Mouse (Mus musculus) hindbrain, embryonic 13.5 days (tissue): Measurements from ENCODE around the gene Plk3. TPM values are rescaled to one million over a fixed set of nuclear protein-coding genes. Genes with fewer than 3 reads are reported as not detected.
A peak's percentile ranks its signal among the peaks of the same experiment; 100 is the strongest.

Experiments
- ATAC-seq: fragments of 200-750 bp; cut with Nextera tagmentation; 2 replicates; pipeline ENCODE4 v1.8.0; 2017; ENCODE audit warnings: moderate TSS enrichment; ENCODE audit not compliant: low FRiP score
- H3K27ac ChIP-seq: fragments of 300-500 bp; sonication (generic); 2 replicates; pipeline ENCODE4 v1.5.1; 2015; ENCODE audit warnings: inconsistent platforms, mild to moderate bottlenecking, moderate library complexity
- H3K27me3 ChIP-seq: fragments of 300-500 bp; sonication (generic); 2 replicates; pipeline ENCODE4 v1.6.1; 2015; ENCODE audit warnings: mild to moderate bottlenecking, inconsistent platforms
- H3K36me3 ChIP-seq: fragments of 300-500 bp; sonication (generic); 2 replicates; pipeline ENCODE4 v1.6.1; 2015; ENCODE audit warnings: mild to moderate bottlenecking, inconsistent platforms
- H3K4me1 ChIP-seq: fragments of 300-500 bp; sonication (generic); replicated peaks from 2 replicates; pipeline ENCODE4 v1.6.1; 2015; ENCODE audit warnings: inconsistent platforms
- H3K4me2 ChIP-seq: fragments of 300-500 bp; sonication (generic); 2 replicates; pipeline ENCODE4 v1.6.1; 2015; ENCODE audit warnings: inconsistent platforms, mild to moderate bottlenecking, moderate library complexity
- H3K4me3 ChIP-seq: fragments of 300-500 bp; sonication (generic); 2 replicates; pipeline ENCODE4 v1.5.1; 2015; ENCODE audit warnings: mild to moderate bottlenecking, inconsistent platforms
- H3K9ac ChIP-seq: fragments of 300-500 bp; sonication (generic); 2 replicates; pipeline ENCODE4 v1.6.1; 2015; ENCODE audit warnings: mild to moderate bottlenecking, inconsistent platforms
- H3K9me3 ChIP-seq: fragments of 300-500 bp; sonication (generic); 2 replicates; pipeline ENCODE4 v1.6.1; 2016; ENCODE audit warnings: inconsistent platforms
- WGBS: fragments of 180-500 bp; shearing (Covaris S2); methylation state at CpG from one replicate; pipeline ENCODE4 v1.1.7; 2015; 5-methylcytosine and 5-hydroxymethylcytosine counted together
- polyA plus RNA-seq: library from polyadenylated mRNA; unstranded; fragments of >200 nt; fragmentation: Nextera tagmentation; extraction: Ambion mirVana; gene quantifications from 2 replicates; pipeline ENCODE4 v1.2.1, GENCODE M21; 2015

Plk3 gene
- polyA plus RNA-seq, 1 experiment from 2014 or later: 16.2 TPM

DNA sequence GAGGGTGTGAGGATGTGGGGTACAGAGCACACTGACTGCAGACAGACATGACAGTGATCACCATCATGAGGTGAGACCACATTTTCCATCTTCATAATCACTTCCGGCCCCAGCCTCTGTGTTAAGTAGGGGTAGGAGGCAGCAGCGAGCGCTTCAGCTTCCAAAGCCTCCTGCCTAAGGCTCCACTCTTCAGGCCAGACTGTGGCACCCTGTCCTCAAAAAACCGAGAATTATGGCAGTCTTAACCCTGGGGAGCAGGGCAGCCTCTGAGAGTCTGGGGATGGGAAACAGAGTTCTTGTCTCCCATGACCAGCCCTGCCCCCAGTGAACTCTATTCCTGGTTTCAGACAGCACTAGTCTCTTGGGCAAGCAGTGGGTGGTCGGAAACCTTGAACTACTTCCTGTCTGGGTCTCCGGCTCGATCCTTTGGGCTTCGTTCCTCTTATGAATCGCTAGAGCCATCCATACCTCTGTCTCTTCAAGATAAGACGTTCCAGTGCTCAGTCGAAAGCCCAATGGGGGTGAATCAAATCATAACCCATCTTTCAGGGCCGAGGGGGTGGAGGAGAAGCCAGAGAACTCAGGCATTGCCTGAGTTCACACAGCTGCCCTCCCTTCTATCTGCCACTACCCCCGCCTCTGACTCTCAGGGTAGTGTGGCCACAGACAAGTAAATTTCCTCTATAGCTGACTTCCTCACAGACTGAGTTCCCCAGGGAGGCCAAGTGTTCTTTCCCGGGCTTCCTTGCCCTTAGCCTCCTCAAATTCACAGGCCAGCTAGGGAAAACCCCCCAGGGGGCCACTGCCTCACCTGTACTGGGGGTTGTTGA, 9.0 kb downstream of the Plk3 start:
- H3K27me3 ChIP-seq: no peaks in the 10 kb centered on the region
- H3K4me2 ChIP-seq: 0 out of 2 replicates have a peak overlapping the region, but pooled peaks have one; percentile 6
- H3K27ac ChIP-seq: peak overlapping the region; percentile 89
- H3K4me1 ChIP-seq: peaks cover 30% of the 10 kb centered on the region
- H3K9me3 ChIP-seq: no peaks in the 10 kb centered on the region
- peaks cover 22% of the 10 kb centered on the region for H3K36me3 ChIP-seq
- ATAC-seq: no peak
- peak overlapping the region; percentile 60; the same call in 1 of the 2 replicates for H3K9ac ChIP-seq
- 77% methylated on average over 14 of the region's 14 CpGs for WGBS
- no peak overlapping the region for H3K4me3 ChIP-seq

DNA sequence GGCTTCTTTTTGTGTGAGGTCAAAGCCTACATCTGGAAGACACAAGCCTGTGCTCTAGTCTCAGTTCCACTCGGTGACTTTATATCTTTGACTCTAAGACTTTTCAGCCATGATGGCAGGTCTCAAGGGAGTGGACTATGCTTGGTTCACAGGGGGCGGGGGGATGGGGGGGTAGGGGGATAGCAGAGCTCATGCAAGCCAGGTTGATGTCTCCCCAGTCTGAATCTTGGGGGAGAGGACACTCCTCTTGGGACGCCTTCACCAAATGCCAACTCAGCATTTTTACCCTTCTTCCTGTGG, 9.6 kb downstream of the Plk3 start:
- H3K4me3 ChIP-seq: no peak overlapping the region
- H3K9ac ChIP-seq: no peak overlapping the region
- no peaks in the 10 kb centered on the region for H3K27me3 ChIP-seq
- 79% methylated on average over 3 of the region's 3 CpGs for WGBS
- no peaks in the 10 kb centered on the region for H3K9me3 ChIP-seq
- H3K4me1 ChIP-seq: peaks cover 33% of the 10 kb centered on the region
- 0 out of 2 replicates have a peak overlapping the region, but pooled peaks have one; percentile 35 for H3K27ac ChIP-seq
- H3K4me2 ChIP-seq: no peak overlapping the region
- H3K36me3 ChIP-seq: peaks cover 17% of the 10 kb centered on the region
- no peak for ATAC-seq

DNA sequence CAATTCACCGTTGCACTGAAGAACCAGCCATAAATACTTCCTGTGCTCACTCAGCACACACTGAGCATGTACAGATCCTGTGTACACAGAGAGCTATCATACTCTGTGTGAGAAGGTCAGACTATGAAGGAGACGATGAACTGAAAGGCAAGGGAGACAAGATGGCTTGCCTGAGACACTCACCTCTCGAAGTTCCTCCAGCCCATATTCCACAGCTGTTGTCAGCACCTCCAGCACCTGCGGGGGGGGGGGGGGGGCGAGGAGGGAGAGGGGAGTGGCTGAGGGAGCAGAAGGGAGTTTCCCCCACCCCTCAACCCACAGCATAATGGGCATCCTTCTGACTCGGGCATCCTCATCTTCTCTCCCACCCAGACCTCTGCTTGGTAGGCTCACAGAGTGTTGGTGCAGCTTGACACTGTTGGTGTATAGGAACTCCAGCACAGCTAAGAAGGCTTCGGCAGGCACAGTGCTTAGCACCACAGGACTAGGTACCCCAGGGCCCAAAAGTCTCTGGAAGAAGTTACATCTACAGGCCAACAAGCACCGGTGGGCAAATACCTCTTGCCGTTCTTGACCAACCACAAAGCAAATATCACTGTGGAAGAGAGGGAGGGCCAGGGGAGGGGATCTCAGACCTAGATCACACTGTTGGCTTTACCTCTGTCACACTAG, 10.1 kb downstream of the Plk3 start:
- WGBS: 81% methylated on average over 8 of the region's 9 CpGs
- Histone ChIP-seq H3K27ac (no peak overlapping the region), H3K4me3 (no peak overlapping the region), H3K4me1 (peaks cover 33% of the 10 kb centered on the region), H3K9me3 (no peaks in the 10 kb centered on the region), H3K36me3 (peaks cover 12% of the 10 kb centered on the region), H3K4me2 (no peak overlapping the region), H3K27me3 (no peaks in the 10 kb centered on the region), H3K9ac (no peak overlapping the region)
- ATAC-seq: no peak

DNA sequence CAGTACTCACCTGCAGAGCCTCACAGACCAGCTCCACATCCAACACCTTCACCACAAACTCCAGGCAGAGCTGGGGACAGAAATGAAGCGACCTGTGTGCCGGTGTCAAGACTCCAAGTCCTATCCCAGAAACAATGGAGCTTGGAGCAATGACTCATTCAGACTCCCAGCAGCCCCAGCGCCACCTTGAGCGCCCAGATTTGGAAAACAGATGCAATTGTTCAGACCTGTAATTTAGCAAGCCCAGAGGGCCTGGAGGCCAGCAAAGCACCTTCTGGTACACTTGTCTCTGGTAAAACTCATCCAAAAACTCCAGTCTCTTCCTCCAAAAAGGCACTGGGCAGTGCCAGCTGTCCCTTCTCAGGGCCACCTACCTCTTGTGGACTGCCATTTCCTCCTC, 11.6 kb downstream of the Plk3 start:
- Histone ChIP-seq H3K27me3 (no peaks in the 10 kb centered on the region), H3K4me2 (no peak overlapping the region), H3K9me3 (no peaks in the 10 kb centered on the region), H3K4me3 (no peak overlapping the region), H3K27ac (no peak overlapping the region), H3K4me1 (peaks cover 33% of the 10 kb centered on the region), H3K9ac (no peak overlapping the region), H3K36me3 (0 out of 2 replicates have a peak, but pooled peaks cover 1% of the 10 kb centered on the region)
- no peak for ATAC-seq
- WGBS: 87% methylated on average over 4 of the region's 4 CpGs

DNA sequence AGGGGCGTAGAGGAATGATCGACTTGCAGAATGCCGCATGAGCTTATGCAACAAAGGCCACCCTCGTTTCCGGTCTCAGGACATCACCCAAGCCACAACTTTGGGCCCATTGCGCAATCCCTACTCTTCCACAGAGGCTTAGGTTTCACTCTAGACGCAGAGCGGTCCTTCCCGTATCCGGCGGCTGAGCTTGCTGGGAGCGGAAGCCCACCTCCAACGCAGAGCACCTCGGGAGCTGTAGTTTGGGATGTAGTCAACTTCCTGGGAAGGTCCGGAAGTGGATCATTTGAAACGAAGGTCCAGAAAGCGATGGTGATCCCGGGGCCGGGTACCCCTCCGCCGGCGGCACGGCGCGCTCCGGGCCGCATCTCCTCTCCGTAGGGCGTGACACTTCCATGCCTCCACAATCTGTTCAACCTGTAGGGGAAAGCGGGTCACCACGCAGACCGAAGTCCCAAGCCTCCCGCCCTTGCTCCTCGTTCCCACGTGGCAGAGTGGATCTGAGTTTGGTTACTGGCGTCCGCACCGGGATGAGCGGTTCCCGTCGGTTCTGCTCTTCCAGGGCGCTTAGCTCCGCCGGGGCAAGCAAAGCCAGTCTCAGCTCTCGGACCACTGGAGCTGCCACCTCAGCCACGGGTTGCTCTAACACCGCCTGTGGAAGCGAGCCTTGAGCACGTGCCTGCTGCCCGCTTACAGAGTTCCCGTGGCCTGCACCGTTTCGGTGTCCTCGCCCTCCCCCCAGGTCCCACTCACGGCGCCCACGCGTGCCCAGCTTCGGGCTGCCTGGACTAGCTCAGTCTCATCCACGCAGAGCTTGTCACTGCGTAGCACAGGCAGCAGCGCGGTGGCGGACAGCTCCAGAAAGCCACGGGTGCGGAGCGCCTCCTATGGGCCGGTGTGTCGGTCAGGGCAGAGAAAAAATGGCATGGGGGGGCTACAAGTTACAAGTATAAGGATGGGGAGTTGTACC, 13.0 kb downstream of the Plk3 start:
- ATAC-seq: peak; percentile 93
- peak overlapping the region; percentile 62 for H3K4me3 ChIP-seq
- H3K27me3 ChIP-seq: no peaks in the 10 kb centered on the region
- peak overlapping the region; percentile 99 for H3K4me2 ChIP-seq
- H3K9me3 ChIP-seq: no peaks in the 10 kb centered on the region
- no peaks in the 10 kb centered on the region for H3K36me3 ChIP-seq
- H3K4me1 ChIP-seq: peaks cover 27% of the 10 kb centered on the region
- H3K9ac ChIP-seq: peak overlapping the region; percentile 77
- H3K27ac ChIP-seq: peak overlapping the region; percentile 94
- WGBS: under 1% methylated on average over 69 of the region's 69 CpGs

DNA sequence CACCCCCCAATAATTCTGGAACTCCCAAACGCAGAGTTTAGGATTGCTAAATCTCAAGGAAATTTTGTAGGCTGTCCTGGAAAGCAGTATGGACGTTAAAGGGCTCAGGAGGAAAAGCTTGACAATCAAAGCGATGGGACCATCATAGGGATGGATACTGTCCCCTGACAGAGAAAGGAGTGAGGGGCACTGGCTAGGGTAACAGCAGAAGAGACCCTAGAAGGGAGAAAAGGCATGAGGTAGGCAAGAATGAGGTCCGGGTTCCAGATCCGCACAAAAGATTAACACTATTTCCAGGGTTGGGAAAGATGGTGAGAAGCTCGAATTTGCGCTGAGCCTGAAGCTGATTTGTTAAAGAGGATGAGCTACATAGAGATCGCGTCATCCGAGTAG, 13.7 kb downstream of the Plk3 start:
- WGBS: 6% methylated on average over 10 of the region's 10 CpGs

DNA sequence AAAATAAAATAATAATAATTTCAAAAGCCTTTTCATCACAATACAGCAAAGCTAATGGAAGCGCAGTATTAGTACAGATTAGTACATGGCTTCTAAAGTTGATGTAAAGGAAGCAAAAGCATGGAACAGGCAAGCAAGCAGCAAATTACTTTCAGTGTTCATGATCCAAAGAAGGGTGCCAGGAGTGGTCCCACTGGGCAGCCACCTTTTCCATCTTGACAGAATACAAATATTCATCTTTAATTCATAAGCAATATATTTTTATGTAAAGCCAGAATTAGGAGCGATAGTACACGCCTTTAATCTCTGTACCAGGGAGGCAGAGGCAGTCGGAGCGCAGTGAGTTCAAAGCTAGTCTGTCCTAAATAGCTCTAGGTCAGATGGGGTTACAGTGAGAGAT, 14.1 kb downstream of the Plk3 start:
- Histone ChIP-seq H3K27ac (peak overlapping the region; percentile 94), H3K4me1 (peaks cover 16% of the 10 kb centered on the region), H3K9ac (peak overlapping the region; percentile 77), H3K36me3 (peaks cover 4% of the 10 kb centered on the region), H3K27me3 (no peaks in the 10 kb centered on the region), H3K4me2 (peak overlapping the region; percentile 99), H3K9me3 (no peaks in the 10 kb centered on the region), H3K4me3 (peak overlapping the region; percentile 62)
- no peak for ATAC-seq
- 83% methylated on average over 5 of the region's 5 CpGs for WGBS

More for the DNA sequence above, 13.7 kb downstream of the Plk3 start:
- Histone ChIP-seq H3K4me2 (peak overlapping the region; percentile 99), H3K9me3 (no peaks in the 10 kb centered on the region), H3K27ac (peak overlapping the region; percentile 94), H3K9ac (peak overlapping the region; percentile 77), H3K4me1 (peaks cover 20% of the 10 kb centered on the region), H3K4me3 (peak overlapping the region; percentile 62), H3K36me3 (peaks cover under 1% of the 10 kb centered on the region; the same call in 1 of the 2 replicates), H3K27me3 (no peaks in the 10 kb centered on the region)
- peak; percentile 57; the same call in 1 of the 2 replicates for ATAC-seq

DNA sequence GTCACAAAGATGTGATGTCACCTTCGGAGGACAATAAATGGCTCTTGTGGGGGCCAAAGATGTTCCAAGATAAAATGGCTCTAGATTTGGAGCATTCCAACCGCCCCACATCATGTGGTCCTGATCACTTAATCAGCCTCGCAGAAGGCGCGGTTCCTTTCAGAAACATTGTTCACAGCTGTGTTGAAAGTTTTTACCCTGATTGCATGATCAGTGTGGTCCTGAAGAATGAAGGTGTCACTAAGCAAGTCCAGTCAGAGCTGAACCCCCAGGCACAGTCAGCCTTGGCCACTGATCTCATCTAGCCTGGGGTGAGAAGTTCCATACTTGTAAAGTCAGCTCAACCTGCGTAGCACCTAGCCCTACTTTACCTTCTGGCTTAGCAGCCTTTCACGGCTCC, 15.8 kb downstream of the Plk3 start:
- Histone ChIP-seq H3K9ac (no peak overlapping the region), H3K27me3 (no peaks in the 10 kb centered on the region), H3K4me1 (peaks cover 13% of the 10 kb centered on the region), H3K27ac (no peak overlapping the region), H3K4me3 (no peak overlapping the region), H3K36me3 (peaks cover 19% of the 10 kb centered on the region), H3K9me3 (no peaks in the 10 kb centered on the region), H3K4me2 (no peak overlapping the region)
- 95% methylated on average over 7 of the region's 7 CpGs for WGBS
- no peak for ATAC-seq

DNA sequence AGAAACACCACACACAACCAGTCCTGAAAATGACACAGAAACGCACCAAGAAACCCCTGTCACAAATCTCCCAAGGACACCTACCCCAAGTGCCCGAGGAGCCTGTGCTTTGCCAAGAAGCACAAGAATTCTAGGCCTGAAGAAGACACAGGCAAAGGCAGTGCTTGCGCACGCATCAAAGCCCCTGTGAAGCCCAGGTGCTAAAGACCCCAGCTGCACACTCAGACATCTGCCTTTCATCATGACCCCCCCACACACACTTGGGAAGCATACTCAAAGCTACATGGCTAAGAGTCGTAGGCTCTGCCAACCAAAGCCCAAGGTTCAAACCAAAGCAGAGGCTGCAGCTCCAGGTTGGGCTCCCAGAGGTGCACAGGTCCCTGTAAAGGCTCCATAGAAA, 18.2 kb downstream of the Plk3 start:
- Histone ChIP-seq H3K4me3 (no peak overlapping the region), H3K9me3 (no peaks in the 10 kb centered on the region), H3K4me1 (peaks cover 6% of the 10 kb centered on the region), H3K27ac (no peak overlapping the region), H3K27me3 (no peaks in the 10 kb centered on the region), H3K4me2 (no peak overlapping the region), H3K9ac (no peak overlapping the region), H3K36me3 (peaks cover 39% of the 10 kb centered on the region)
- WGBS: 93% methylated on average over 5 of the region's 5 CpGs
- ATAC-seq: no peak

DNA sequence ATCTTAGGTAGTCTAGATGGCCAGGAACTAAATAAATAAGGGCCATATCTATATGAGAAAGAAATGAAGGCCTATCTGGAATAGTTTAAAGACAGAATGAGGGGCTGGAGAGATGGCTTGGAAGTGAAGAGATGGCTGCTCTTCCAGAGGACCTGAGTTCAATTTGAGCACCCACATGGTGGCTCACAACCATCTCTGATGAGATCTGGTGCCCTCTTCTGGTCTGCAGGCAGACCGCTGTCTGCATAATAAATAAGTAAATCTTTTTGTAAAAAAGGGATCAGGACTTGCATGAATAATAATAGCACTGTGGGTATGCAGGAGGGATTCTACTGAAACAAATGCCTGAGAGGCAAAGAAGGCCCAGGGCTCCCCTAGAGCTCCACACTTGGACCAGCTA, 20.5 kb downstream of the Plk3 start:
- 86% methylated on average over 1 of the region's 1 CpGs for WGBS
- peaks cover 63% of the 10 kb centered on the region for H3K36me3 ChIP-seq
- no peak overlapping the region for H3K4me3 ChIP-seq
- no peak for ATAC-seq
- H3K4me2 ChIP-seq: no peak overlapping the region
- H3K9me3 ChIP-seq: no peaks in the 10 kb centered on the region
- H3K4me1 ChIP-seq: no peaks in the 10 kb centered on the region
- H3K27me3 ChIP-seq: no peaks in the 10 kb centered on the region
- no peak overlapping the region for H3K27ac ChIP-seq
- H3K9ac ChIP-seq: no peak overlapping the region

DNA sequence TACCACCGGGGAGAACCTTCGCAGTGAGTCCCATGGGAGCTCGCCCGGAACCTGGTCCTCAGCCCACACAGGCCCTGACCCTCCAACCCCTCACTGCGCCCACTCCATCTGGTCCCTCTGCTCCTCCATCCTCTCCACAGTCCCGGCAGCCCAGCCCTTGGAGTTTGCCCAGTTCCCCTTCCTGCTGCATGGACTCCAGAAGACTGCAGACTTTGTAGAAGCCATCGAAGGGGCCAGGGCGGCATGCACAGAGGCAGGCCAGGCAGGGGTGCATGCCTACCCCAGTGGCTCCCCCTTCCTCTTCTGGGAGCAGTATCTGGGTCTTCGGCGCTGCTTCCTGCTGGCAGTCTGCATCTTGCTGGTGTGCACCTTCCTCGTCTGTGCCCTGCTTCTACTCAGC, 22.8 kb downstream of the Plk3 start:
- Histone ChIP-seq H3K27ac (no peak overlapping the region), H3K4me2 (no peak overlapping the region), H3K4me1 (no peaks in the 10 kb centered on the region), H3K36me3 (peaks cover 67% of the 10 kb centered on the region), H3K9me3 (no peaks in the 10 kb centered on the region), H3K9ac (no peak overlapping the region), H3K4me3 (no peak overlapping the region), H3K27me3 (no peaks in the 10 kb centered on the region)
- 96% methylated on average over 11 of the region's 11 CpGs for WGBS
- no peak for ATAC-seq

DNA sequence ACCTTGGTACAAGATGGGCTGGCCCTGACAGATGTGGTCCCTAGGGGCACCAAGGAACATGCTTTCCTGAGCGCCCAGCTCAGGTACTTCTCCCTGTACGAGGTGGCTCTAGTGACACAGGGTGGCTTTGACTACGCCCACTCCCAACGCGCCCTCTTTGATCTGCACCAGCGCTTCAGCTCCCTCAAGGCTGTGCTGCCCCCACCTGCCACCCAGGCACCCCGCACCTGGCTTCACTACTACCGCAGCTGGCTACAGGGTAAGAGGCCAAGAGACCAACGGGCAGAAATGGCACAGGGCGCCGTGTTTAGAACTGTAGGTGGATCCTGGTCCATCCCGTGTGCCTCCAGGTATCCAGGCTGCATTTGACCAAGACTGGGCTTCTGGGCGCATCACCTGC, 23.5 kb downstream of the Plk3 start:
- Histone ChIP-seq H3K4me1 (peaks cover 7% of the 10 kb centered on the region), H3K4me2 (no peak overlapping the region), H3K27ac (no peak overlapping the region), H3K9ac (no peak overlapping the region), H3K36me3 (peaks cover 67% of the 10 kb centered on the region), H3K9me3 (no peaks in the 10 kb centered on the region), H3K4me3 (no peak overlapping the region), H3K27me3 (no peaks in the 10 kb centered on the region)
- 92% methylated on average over 13 of the region's 13 CpGs for WGBS
- ATAC-seq: no peak
